Mouse (Mus musculus): ENCODE data around the gene Tstd3. TPM values are rescaled to one million over a fixed set of nuclear protein-coding genes. Genes with fewer than 3 reads are reported as not detected.

Gene Tstd3
- polyA plus RNA-seq (2014; fragmentation: Nextera tagmentation; extraction: Ambion mirVana) = 27.1 and 30.1 TPM in 2 replicates

GRCm38 (mm10) chr4:21766863-21767304 is at the start of gene Tstd3, which contains the start of gene Usp45:
Gene Tstd3 (minus strand): TSS chr4:21767212.
Gene Usp45 (plus strand): TSS chr4:21767156.
- peak within 1 kb of the TSS; percentile 83 for H3K4me2 ChIP-seq
- peak; percentile 72 for DNase-seq (ENCODE audit: low spot score)
- no peaks in the 10 kb centered on the region for H3K9me3 ChIP-seq (ENCODE audit: control insufficient read depth, low read length)
- peak within 1 kb of the TSS; percentile 80 for H3K4me3 ChIP-seq (ENCODE audit: low read depth, low read length)
- no peaks in the 10 kb centered on the region for H3K36me3 ChIP-seq (ENCODE audit: control insufficient read depth, insufficient read depth, low read length)
- ATAC-seq (replicated peaks; ENCODE audit: low FRiP score) = peak; percentile 91
- 3% methylated on average over 17 of the region's 17 CpGs for WGBS
- peak within 1 kb of the TSS; percentile 82 for H3K9ac ChIP-seq (ENCODE audit: low read depth, low read length)
- H3K27me3 ChIP-seq (replicated peaks; ENCODE audit: control insufficient read depth, insufficient read depth, low read length) = no peaks in the 10 kb centered on the region
- H3K4me1 ChIP-seq (replicated peaks; ENCODE audit: control insufficient read depth, insufficient read depth, low read length) = no peaks in the 10 kb centered on the region
- peak within 1 kb of the TSS; percentile 43 for H3K27ac ChIP-seq (ENCODE audit: low read depth, low read length)

DNA sequence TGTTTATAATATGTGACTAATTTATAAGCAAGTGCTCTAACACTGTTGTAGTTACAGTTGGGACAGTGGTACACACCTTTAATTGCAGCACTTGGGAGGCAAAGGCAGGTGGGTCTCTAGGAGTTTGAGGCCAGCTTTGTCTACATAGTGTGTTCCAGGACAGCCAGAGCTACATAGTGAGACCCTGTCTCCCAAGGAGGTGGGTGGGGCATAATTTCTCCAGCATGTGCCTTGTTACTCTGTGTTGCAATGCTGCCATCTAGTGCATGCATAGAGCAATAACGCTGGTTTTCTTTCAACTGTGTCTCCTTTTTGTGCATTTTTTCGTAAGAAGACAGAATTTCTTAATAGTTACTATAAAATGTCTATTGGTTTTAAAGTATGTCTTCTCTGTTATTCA is 47.0 kb upstream of the Tstd3 start:
- Histone ChIP-seq H3K9ac (ENCODE audit: low read depth, low read length) (no peak overlapping the region), H3K9me3 (ENCODE audit: control insufficient read depth, low read length) (no peaks in the 10 kb centered on the region), H3K4me2 (no peak overlapping the region), H3K4me3 (ENCODE audit: low read depth, low read length) (no peak overlapping the region), H3K27ac (ENCODE audit: low read depth, low read length) (no peak overlapping the region), H3K36me3 (ENCODE audit: control insufficient read depth, insufficient read depth, low read length) (peaks cover 9% of the 10 kb centered on the region), H3K4me1 (replicated peaks; ENCODE audit: control insufficient read depth, insufficient read depth, low read length) (no peaks in the 10 kb centered on the region), H3K27me3 (replicated peaks; ENCODE audit: control insufficient read depth, insufficient read depth, low read length) (no peaks in the 10 kb centered on the region)
- ATAC-seq (replicated peaks; ENCODE audit: low FRiP score) (peak; percentile 62; the same call in 1 of the 2 replicates), DNase-seq (ENCODE audit: low spot score) (no peak)
- 43% methylated on average over 2 of the region's 2 CpGs for WGBS

DNA sequence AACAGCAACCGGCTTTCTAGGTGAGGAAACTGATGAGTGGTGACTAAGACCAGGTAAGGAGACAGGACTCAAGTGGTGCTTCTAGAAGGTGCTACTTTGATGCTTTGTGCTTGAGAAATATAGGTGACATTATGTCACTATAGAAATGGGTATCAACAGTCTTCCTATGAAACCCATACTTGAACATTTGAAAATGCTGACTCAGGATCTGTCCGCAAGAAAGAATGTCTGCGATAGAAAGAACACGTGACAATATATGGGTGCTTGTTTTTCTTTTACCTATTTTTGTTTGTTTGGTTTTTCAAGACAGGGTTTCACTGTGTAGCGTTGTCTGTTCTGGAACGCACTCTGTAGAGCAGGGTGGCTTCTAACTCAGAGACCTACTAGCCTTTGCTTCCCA is 45.6 kb upstream of the Tstd3 start:
- Histone ChIP-seq H3K27me3 (replicated peaks; ENCODE audit: control insufficient read depth, insufficient read depth, low read length) (no peaks in the 10 kb centered on the region), H3K4me2 (no peak overlapping the region), H3K4me3 (ENCODE audit: low read depth, low read length) (no peak overlapping the region), H3K4me1 (replicated peaks; ENCODE audit: control insufficient read depth, insufficient read depth, low read length) (no peaks in the 10 kb centered on the region), H3K9me3 (ENCODE audit: control insufficient read depth, low read length) (no peaks in the 10 kb centered on the region), H3K36me3 (ENCODE audit: control insufficient read depth, insufficient read depth, low read length) (peaks cover 9% of the 10 kb centered on the region), H3K9ac (ENCODE audit: low read depth, low read length) (no peak overlapping the region), H3K27ac (ENCODE audit: low read depth, low read length) (no peak overlapping the region)
- DNase-seq (ENCODE audit: low spot score) = no peak
- ATAC-seq (replicated peaks; ENCODE audit: low FRiP score) = no peak
- WGBS = 91% methylated on average over 6 of the region's 6 CpGs

DNA sequence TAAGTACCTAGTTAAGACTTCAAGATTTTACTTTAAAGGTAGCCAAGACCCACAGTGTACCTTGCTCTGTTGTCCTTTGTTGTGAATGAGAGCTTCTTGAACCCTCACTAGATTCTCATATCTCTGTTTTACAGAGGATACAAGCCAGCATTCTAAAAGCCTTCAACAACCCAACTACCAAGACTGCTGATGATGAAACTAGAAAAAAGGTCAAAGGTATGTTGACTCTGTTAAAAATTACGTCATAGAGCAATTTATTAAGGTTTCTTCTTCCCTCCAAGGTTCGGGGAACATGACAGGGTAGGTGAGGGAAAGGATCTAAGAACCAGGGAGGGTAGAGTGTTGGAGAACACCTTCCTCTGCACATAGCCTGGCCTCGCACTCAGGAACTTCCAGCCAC is 43.6 kb upstream of the Tstd3 start:
- H3K4me2 ChIP-seq = no peak overlapping the region
- H3K4me3 ChIP-seq (ENCODE audit: low read depth, low read length) = no peak overlapping the region
- H3K27ac ChIP-seq (ENCODE audit: low read depth, low read length) = no peak overlapping the region
- 89% methylated on average over 3 of the region's 3 CpGs for WGBS
- H3K27me3 ChIP-seq (replicated peaks; ENCODE audit: control insufficient read depth, insufficient read depth, low read length) = no peaks in the 10 kb centered on the region
- no peak for ATAC-seq (replicated peaks; ENCODE audit: low FRiP score)
- H3K4me1 ChIP-seq (replicated peaks; ENCODE audit: control insufficient read depth, insufficient read depth, low read length) = no peaks in the 10 kb centered on the region
- H3K9me3 ChIP-seq (ENCODE audit: control insufficient read depth, low read length) = no peaks in the 10 kb centered on the region
- no peak for DNase-seq (ENCODE audit: low spot score)
- H3K36me3 ChIP-seq (ENCODE audit: control insufficient read depth, insufficient read depth, low read length) = peaks cover 9% of the 10 kb centered on the region
- H3K9ac ChIP-seq (ENCODE audit: low read depth, low read length) = no peak overlapping the region

DNA sequence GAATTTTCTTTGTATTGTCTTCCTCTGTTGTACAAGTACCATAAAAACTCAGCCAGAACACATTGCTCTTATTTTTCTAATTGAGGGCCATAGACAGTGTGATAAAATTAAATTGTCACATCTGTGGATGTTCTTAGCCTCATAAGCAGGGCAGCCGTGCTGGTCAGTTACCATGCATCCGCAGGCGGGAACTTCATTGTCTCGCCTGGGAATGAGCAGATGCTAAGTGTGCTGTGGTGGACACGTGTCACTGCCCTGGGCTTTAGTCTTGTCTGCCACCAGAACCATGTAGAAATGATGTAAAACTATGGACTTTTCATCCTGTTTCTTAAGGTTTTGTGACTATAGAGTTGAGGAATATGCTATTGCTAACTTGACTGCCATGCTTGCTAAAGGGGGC is 40.2 kb upstream of the Tstd3 start:
- Histone ChIP-seq H3K4me1 (replicated peaks; ENCODE audit: control insufficient read depth, insufficient read depth, low read length) (no peaks in the 10 kb centered on the region), H3K27me3 (replicated peaks; ENCODE audit: control insufficient read depth, insufficient read depth, low read length) (no peaks in the 10 kb centered on the region), H3K9ac (ENCODE audit: low read depth, low read length) (no peak overlapping the region), H3K27ac (ENCODE audit: low read depth, low read length) (no peak overlapping the region), H3K4me2 (no peak overlapping the region), H3K36me3 (ENCODE audit: control insufficient read depth, insufficient read depth, low read length) (peaks cover 16% of the 10 kb centered on the region), H3K9me3 (ENCODE audit: control insufficient read depth, low read length) (no peaks in the 10 kb centered on the region), H3K4me3 (ENCODE audit: low read depth, low read length) (no peak overlapping the region)
- 86% methylated on average over 5 of the region's 5 CpGs for WGBS
- DNase-seq (ENCODE audit: low spot score) (no peak), ATAC-seq (replicated peaks; ENCODE audit: low FRiP score) (no peak)

- H3K9ac ChIP-seq (ENCODE audit: low read depth, low read length) = no peak overlapping the region
- 78% methylated on average over 2 of the region's 2 CpGs for WGBS
- H3K4me1 ChIP-seq (replicated peaks; ENCODE audit: control insufficient read depth, insufficient read depth, low read length) = no peaks in the 10 kb centered on the region
- no peak overlapping the region for H3K4me2 ChIP-seq
- ATAC-seq (replicated peaks; ENCODE audit: low FRiP score) (peak; percentile 87), DNase-seq (ENCODE audit: low spot score) (no peak)
- H3K27ac ChIP-seq (ENCODE audit: low read depth, low read length) = no peak overlapping the region
- H3K4me3 ChIP-seq (ENCODE audit: low read depth, low read length) = no peak overlapping the region
- H3K9me3 ChIP-seq (ENCODE audit: control insufficient read depth, low read length) = no peaks in the 10 kb centered on the region
- no peaks in the 10 kb centered on the region for H3K27me3 ChIP-seq (replicated peaks; ENCODE audit: control insufficient read depth, insufficient read depth, low read length)
- peaks cover 14% of the 10 kb centered on the region; the same call in 1 of the 2 replicates for H3K36me3 ChIP-seq (ENCODE audit: control insufficient read depth, insufficient read depth, low read length)
Measured at GRCm38 (mm10) chr4:21801620-21802019, 34.6 kb upstream of the Tstd3 start.

DNA sequence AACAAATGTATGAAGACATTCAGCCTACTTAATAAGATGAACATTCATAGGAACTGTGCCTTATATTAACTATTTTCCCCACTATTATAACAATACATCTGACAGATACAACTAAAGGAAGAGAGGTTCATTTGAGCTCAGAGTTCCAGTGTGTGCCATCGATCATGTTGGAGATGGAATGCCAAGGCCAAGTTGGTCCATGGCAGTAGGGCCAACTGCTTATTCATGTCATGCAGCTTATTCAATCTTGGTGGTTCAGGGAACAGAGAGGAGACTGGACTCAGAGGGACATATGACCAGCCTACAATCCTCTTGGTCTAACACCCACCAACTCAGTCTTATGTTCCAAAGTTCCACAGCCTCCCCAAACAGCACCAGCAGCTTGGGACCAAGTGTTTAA is 34.0 kb upstream of the Tstd3 start:
- no peak for ATAC-seq (replicated peaks; ENCODE audit: low FRiP score)
- WGBS = 95% methylated on average over 1 of the region's 1 CpGs
- H3K27ac ChIP-seq (ENCODE audit: low read depth, low read length) = no peak overlapping the region
- H3K4me2 ChIP-seq = no peak overlapping the region
- no peak overlapping the region for H3K9ac ChIP-seq (ENCODE audit: low read depth, low read length)
- H3K4me3 ChIP-seq (ENCODE audit: low read depth, low read length) = no peak overlapping the region
- H3K4me1 ChIP-seq (replicated peaks; ENCODE audit: control insufficient read depth, insufficient read depth, low read length) = no peaks in the 10 kb centered on the region
- H3K36me3 ChIP-seq (ENCODE audit: control insufficient read depth, insufficient read depth, low read length) = peaks cover 13% of the 10 kb centered on the region; the same call in 1 of the 2 replicates
- H3K9me3 ChIP-seq (ENCODE audit: control insufficient read depth, low read length) = no peaks in the 10 kb centered on the region
- DNase-seq (ENCODE audit: low spot score) = no peak
- no peaks in the 10 kb centered on the region for H3K27me3 ChIP-seq (replicated peaks; ENCODE audit: control insufficient read depth, insufficient read depth, low read length)

DNA sequence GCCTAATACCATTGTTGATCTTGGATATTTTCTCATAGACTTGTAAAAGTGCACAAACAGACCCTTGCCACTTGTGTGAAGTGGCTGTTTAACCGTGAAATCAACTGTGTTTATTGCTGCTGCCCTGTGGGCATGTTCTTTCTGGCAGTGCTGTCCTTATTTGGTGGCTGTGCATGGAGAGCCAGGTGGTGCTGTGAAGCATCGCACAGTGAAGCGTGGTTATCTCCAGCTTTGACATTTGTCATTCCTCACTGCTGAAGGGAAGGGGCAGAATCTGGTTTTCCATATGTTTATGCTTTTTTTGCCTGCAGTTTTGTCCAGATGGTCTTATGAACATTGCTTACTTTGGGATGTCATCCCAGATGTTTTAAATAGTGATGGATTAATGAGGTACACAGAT is 26.6 kb upstream of the Tstd3 start:
- Histone ChIP-seq H3K9ac (ENCODE audit: low read depth, low read length) (no peak overlapping the region), H3K4me3 (ENCODE audit: low read depth, low read length) (no peak overlapping the region), H3K27ac (ENCODE audit: low read depth, low read length) (no peak overlapping the region), H3K4me1 (replicated peaks; ENCODE audit: control insufficient read depth, insufficient read depth, low read length) (no peaks in the 10 kb centered on the region), H3K36me3 (ENCODE audit: control insufficient read depth, insufficient read depth, low read length) (peaks cover 3% of the 10 kb centered on the region; the same call in 1 of the 2 replicates), H3K4me2 (no peak overlapping the region), H3K27me3 (replicated peaks; ENCODE audit: control insufficient read depth, insufficient read depth, low read length) (no peaks in the 10 kb centered on the region), H3K9me3 (ENCODE audit: control insufficient read depth, low read length) (no peaks in the 10 kb centered on the region)
- DNase-seq (ENCODE audit: low spot score) (no peak), ATAC-seq (replicated peaks; ENCODE audit: low FRiP score) (no peak)
- WGBS = 72% methylated on average over 3 of the region's 3 CpGs

- no peak overlapping the region for H3K4me3 ChIP-seq (ENCODE audit: low read depth, low read length)
- no peak overlapping the region for H3K27ac ChIP-seq (ENCODE audit: low read depth, low read length)
- 84% methylated on average over 4 of the region's 4 CpGs for WGBS
- no peak for DNase-seq (ENCODE audit: low spot score)
- H3K9me3 ChIP-seq (ENCODE audit: control insufficient read depth, low read length) = no peaks in the 10 kb centered on the region
- no peak overlapping the region for H3K4me2 ChIP-seq
- H3K36me3 ChIP-seq (ENCODE audit: control insufficient read depth, insufficient read depth, low read length) = peaks cover 19% of the 10 kb centered on the region
- H3K9ac ChIP-seq (ENCODE audit: low read depth, low read length) = no peak overlapping the region
- no peaks in the 10 kb centered on the region for H3K27me3 ChIP-seq (replicated peaks; ENCODE audit: control insufficient read depth, insufficient read depth, low read length)
- ATAC-seq (replicated peaks; ENCODE audit: low FRiP score) = no peak
- H3K4me1 ChIP-seq (replicated peaks; ENCODE audit: control insufficient read depth, insufficient read depth, low read length) = no peaks in the 10 kb centered on the region
Measured at GRCm38 (mm10) chr4:21789836-21790235, 22.8 kb upstream of the Tstd3 start.

Measured in liver, embryonic 11.5 days (tissue).